Mouse (Mus musculus) ES-Bruce4 (cell line): Measurements from ENCODE around the gene Gria4. TPM values are rescaled to one million over a fixed set of nuclear protein-coding genes. Genes with fewer than 3 reads are reported as not detected.

Experiments used
- H3K27ac ChIP-seq: 2 replicates; pipeline ENCODE4 v1.5.1; 2012; ENCODE audit warnings: low read length, inconsistent platforms; ENCODE audit not compliant: insufficient read depth
- H3K27me3 ChIP-seq: 2 replicates; pipeline ENCODE4 v1.6.1; 2012; ENCODE audit warnings: mild to moderate bottlenecking, low read length, inconsistent platforms; ENCODE audit not compliant: control insufficient read depth, poor library complexity, insufficient read depth, severe bottlenecking
- H3K36me3 ChIP-seq: 2 replicates; pipeline ENCODE4 v1.6.1; 2012; ENCODE audit warnings: inconsistent platforms, mild to moderate bottlenecking, low read length, moderate library complexity; ENCODE audit not compliant: control insufficient read depth, poor library complexity, insufficient read depth, severe bottlenecking
- H3K4me1 ChIP-seq: one replicate; pipeline ENCODE4 v1.8.1; 2011; ENCODE audit warnings: low read length; ENCODE audit not compliant: control insufficient read depth, insufficient read depth
- H3K4me3 ChIP-seq: 2 replicates; pipeline ENCODE4 v1.5.1; 2011; ENCODE audit warnings: low read depth, mild to moderate bottlenecking, low read length
- H3K9ac ChIP-seq: 2 replicates; pipeline ENCODE4 v1.6.1; 2012; ENCODE audit warnings: low read depth, mild to moderate bottlenecking, inconsistent platforms; ENCODE audit not compliant: poor library complexity, severe bottlenecking
- H3K9me3 ChIP-seq: replicated peaks from 2 replicates; pipeline ENCODE4 v1.6.1; 2012; ENCODE audit warnings: mild to moderate bottlenecking, low read length, inconsistent platforms; ENCODE audit not compliant: control insufficient read depth, poor library complexity, insufficient read depth, severe bottlenecking
- CTCF ChIP-seq: IDR thresholded peaks from one replicate; pipeline ENCODE4 v1.8.1; 2011; ENCODE audit warnings: low read depth, low read length
- EP300 ChIP-seq: IDR thresholded peaks from 2 replicates; pipeline ENCODE4 v1.6.1; 2011; ENCODE audit warnings: low read depth, low read length; ENCODE audit not compliant: insufficient read depth
- POLR2A ChIP-seq: IDR thresholded peaks from one replicate; pipeline ENCODE4 v1.8.1; 2011; ENCODE audit warnings: low read length; ENCODE audit not compliant: insufficient read depth
- polyA plus RNA-seq: library from polyadenylated mRNA; stranded (reverse); fragments of >200 nt; gene quantifications from 2 replicates; pipeline ENCODE4 v1.2.4, GENCODE M21; 2011; ENCODE audit warnings: low read depth; ENCODE audit not compliant: missing spikeins, insufficient read depth, insufficient read length

The Gria4 gene
- polyA plus RNA-seq, 1 experiment: 1.5 TPM

- no peak overlapping the region for H3K4me3 ChIP-seq
- H3K36me3 ChIP-seq: no peaks in the 10 kb centered on the region
- H3K9me3 ChIP-seq: peaks cover 6% of the 10 kb centered on the region; the same call in 1 of the 2 replicates
- no peak overlapping the region for H3K27ac ChIP-seq
- no peaks in the 10 kb centered on the region for H3K27me3 ChIP-seq
- no peak for TF ChIP-seq CTCF
- no peak for TF ChIP-seq EP300
- no peak for TF ChIP-seq POLR2A
- H3K4me1 ChIP-seq: no peaks in the 10 kb centered on the region
- H3K9ac ChIP-seq: no peak overlapping the region
Measured at GRCm38 (mm10) chr9:4486428-4486827, 309.6 kb downstream of the Gria4 start.

GRCm38 (mm10) chr9:4484502-4484901 lies 311.5 kb downstream of the Gria4 start:
- TF ChIP-seq CTCF (no peak), POLR2A (no peak), EP300 (no peak)
- H3K27me3 ChIP-seq: no peaks in the 10 kb centered on the region
- no peak overlapping the region for H3K27ac ChIP-seq
- no peak overlapping the region for H3K4me3 ChIP-seq
- H3K36me3 ChIP-seq: no peaks in the 10 kb centered on the region
- no peak overlapping the region for H3K9ac ChIP-seq
- H3K9me3 ChIP-seq: no peaks in the 10 kb centered on the region
- H3K4me1 ChIP-seq: no peaks in the 10 kb centered on the region

- H3K9ac ChIP-seq: no peak overlapping the region
- TF ChIP-seq EP300 (no peak), CTCF (no peak), POLR2A (no peak)
- H3K27me3 ChIP-seq: no peaks in the 10 kb centered on the region
- H3K9me3 ChIP-seq: no peaks in the 10 kb centered on the region
- no peak overlapping the region for H3K27ac ChIP-seq
- no peak overlapping the region for H3K4me3 ChIP-seq
- H3K4me1 ChIP-seq: no peaks in the 10 kb centered on the region
- H3K36me3 ChIP-seq: no peaks in the 10 kb centered on the region
Measured at GRCm38 (mm10) chr9:4470791-4471190, 325.2 kb downstream of the Gria4 start.

GRCm38 (mm10) chr9:4459456-4460070 lies 336.5 kb downstream of the Gria4 start:
- TF ChIP-seq POLR2A: no peak
- no peak for TF ChIP-seq EP300
- TF ChIP-seq CTCF: no peak
- Histone ChIP-seq H3K9ac (no peak overlapping the region), H3K27ac (no peak overlapping the region), H3K36me3 (no peaks in the 10 kb centered on the region), H3K4me3 (no peak overlapping the region), H3K9me3 (no peaks in the 10 kb centered on the region), H3K4me1 (no peaks in the 10 kb centered on the region), H3K27me3 (no peaks in the 10 kb centered on the region)

- Histone ChIP-seq H3K36me3 (no peaks in the 10 kb centered on the region), H3K4me1 (no peaks in the 10 kb centered on the region), H3K27me3 (no peaks in the 10 kb centered on the region), H3K4me3 (no peak overlapping the region), H3K9ac (no peak overlapping the region), H3K9me3 (no peaks in the 10 kb centered on the region), H3K27ac (no peak overlapping the region)
- no peak for TF ChIP-seq CTCF
- TF ChIP-seq EP300: no peak
- TF ChIP-seq POLR2A: no peak
Measured at GRCm38 (mm10) chr9:4458193-4458592, 337.8 kb downstream of the Gria4 start.

GRCm38 (mm10) chr9:4457644-4458043 lies 338.4 kb downstream of the Gria4 start:
- H3K27ac ChIP-seq: no peak overlapping the region
- no peak for TF ChIP-seq CTCF
- H3K36me3 ChIP-seq: no peaks in the 10 kb centered on the region

More at GRCm38 (mm10) chr9:4457644-4458043, 338.4 kb downstream of the Gria4 start:
- Histone ChIP-seq H3K4me1 (no peaks in the 10 kb centered on the region), H3K9me3 (no peaks in the 10 kb centered on the region), H3K4me3 (no peak overlapping the region), H3K27me3 (no peaks in the 10 kb centered on the region), H3K9ac (no peak overlapping the region)
